Mouse (Mus musculus): Measurements from ENCODE around the gene Auts2.

Auts2 gene

GRCm38 (mm10) chr5:131475278-131475677, 1067.9 kb downstream of the Auts2 start:
- DNase-seq = no peak

- no peak for DNase-seq
Observed at GRCm38 (mm10) chr5:131468609-131469008, 1074.5 kb downstream of the Auts2 start.

GRCm38 (mm10) chr5:131466131-131466530, 1077.0 kb downstream of the Auts2 start:
- DNase-seq = no peak

- no peak for DNase-seq
Observed at GRCm38 (mm10) chr5:131463402-131463801, 1079.7 kb downstream of the Auts2 start.

- no peak for DNase-seq
Observed at GRCm38 (mm10) chr5:131459951-131460350, 1083.2 kb downstream of the Auts2 start.

- no peak for DNase-seq
Observed at GRCm38 (mm10) chr5:131459549-131459948, 1083.6 kb downstream of the Auts2 start.

GRCm38 (mm10) chr5:131458700-131459099, 1084.4 kb downstream of the Auts2 start:
- DNase-seq = no peak

GRCm38 (mm10) chr5:131457999-131458398, 1085.1 kb downstream of the Auts2 start:
- DNase-seq = peak; percentile 88

- DNase-seq = peak; percentile 43
Observed at GRCm38 (mm10) chr5:131449181-131449868, 1093.8 kb downstream of the Auts2 start.

DNA sequence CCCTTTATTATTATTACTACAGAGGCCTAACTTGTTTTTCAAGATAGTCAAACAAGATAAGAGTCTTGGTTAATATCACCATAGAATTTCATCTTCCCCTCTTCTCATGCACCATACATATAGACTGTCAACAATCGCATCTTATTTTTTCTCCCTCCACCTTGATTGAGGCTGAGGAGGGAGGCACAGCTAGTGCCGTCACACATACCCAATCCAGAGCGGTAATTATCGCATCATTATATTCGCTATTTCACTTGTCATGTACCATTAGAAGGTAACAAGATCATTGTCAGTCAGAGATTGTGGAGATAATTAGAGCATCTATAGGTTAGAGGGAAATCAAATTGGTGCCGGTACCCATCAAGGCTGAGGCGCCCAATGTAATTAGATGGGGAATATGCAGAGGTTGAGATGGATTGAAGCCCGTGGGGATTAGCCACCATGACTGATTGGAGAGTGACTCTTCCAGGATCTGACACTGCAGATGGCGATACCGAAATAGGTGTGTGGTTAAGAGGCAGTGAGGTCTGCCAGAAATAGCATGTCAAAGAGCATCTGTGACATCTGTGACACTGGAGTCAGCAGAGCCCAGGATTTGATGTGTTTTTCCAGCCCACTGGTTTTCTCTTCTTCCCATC, 1107.8 kb downstream of the Auts2 start:
- no peak for DNase-seq

DNA sequence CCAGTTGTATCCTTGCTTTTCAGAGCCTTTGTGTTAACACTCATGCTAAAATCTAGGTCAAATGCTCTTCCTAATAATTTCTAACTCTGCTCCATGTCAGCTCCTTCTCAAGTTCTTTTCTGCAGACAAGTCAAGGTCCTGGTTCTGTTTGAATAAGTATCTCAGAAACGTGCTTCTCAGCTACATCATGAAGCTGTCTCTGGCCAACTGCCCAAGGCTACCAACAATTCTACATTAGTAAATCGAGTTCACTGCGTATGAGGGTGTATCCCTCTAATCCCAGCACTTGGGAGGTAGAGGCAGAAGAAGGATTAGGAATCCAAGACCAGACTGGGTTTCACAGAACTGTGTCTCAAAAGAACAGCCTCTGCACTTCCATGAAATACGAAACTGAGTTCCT, 1109.9 kb downstream of the Auts2 start:
- DNase-seq = no peak

GRCm38 (mm10) chr5:131431896-131432295, 1111.2 kb downstream of the Auts2 start:
- DNase-seq = no peak

DNA sequence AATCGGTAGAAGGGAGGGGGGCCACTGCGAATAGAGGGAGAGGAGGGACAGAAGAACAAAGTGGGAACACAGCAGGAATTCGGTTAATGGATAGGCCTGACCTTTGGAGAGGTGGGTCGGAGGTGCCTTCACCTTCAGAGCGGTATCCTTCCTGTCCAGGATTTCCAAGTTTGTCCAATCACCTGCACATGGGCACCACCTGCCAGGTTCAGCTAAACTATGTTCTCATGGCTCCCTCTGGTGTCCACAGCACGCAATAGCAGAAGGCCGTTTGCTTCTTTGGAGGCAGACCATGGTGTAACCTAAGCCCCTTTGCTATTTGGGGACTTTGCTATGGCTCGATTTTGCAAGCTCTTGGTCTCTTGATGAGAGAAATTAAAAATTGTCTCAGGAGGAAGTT, 1113.0 kb downstream of the Auts2 start:
- DNase-seq = no peak

DNA sequence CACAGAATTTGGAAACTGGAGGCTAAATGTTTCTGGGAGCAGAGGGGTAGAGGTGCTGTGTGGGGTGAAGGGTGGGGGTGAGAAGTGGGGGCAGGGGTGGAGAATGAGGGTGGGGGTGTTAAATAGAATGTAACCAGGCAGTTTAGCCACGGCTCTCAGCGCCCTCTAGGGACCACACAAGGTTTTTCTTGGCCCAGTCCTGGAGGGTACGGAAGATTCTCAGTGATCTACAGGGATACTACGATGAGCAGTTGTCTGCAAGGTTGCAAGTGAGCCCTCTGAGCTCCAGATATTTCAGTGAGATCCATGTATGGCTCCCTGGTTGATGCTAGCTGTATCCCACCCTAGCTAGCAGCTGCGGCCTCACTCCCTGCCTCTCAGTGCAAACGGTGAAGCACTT, 1113.6 kb downstream of the Auts2 start:
- no peak for DNase-seq

GRCm38 (mm10) chr5:131427734-131428413, 1115.3 kb downstream of the Auts2 start:
- DNase-seq = no peak

GRCm38 (mm10) chr5:131422737-131423136, 1120.4 kb downstream of the Auts2 start:
- DNase-seq = no peak

GRCm38 (mm10) chr5:131420406-131420805, 1122.7 kb downstream of the Auts2 start:
- no peak for DNase-seq

GRCm38 (mm10) chr5:131415902-131416545, 1127.1 kb downstream of the Auts2 start:
- no peak for DNase-seq

GRCm38 (mm10) chr5:131398250-131398649, 1144.9 kb downstream of the Auts2 start:
- DNase-seq = no peak

DNA sequence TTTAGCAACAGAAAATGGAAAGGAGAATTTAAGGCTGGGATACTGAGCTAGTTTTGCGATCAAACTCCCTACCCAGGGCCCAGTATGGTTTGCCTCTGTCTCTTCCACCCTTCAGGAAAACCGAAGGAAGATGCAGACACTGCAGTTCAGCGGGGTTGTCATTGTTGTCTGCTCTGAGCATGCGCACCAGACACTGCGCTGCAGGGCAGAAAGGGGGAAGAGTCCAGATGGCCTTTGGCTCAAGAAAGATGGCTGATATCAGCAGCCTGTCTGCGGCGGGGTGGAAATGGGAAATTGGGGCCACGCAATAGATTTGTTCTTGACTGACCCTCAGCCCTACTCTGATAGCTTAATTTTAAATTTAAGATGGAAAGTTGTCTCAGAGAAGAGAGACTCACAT, 1147.4 kb downstream of the Auts2 start:
- no peak for DNase-seq
